Mouse (Mus musculus): Measurements from ENCODE around the gene Aqp8.

Gene Aqp8

GRCm38 (mm10) chr7:123462070-123462501, at the start of gene Aqp8:
Gene Aqp8 (plus strand): TSS chr7:123462291.
- DNase-seq (ENCODE audit: low spot score in 2 of 2): peak; percentile 55 to 79

- DNase-seq (ENCODE audit: low spot score in 2 of 2): no peak
These were observed 45.3 kb upstream of the Aqp8 start for GRCm38 (mm10) chr7:123416803-123417202.

DNA sequence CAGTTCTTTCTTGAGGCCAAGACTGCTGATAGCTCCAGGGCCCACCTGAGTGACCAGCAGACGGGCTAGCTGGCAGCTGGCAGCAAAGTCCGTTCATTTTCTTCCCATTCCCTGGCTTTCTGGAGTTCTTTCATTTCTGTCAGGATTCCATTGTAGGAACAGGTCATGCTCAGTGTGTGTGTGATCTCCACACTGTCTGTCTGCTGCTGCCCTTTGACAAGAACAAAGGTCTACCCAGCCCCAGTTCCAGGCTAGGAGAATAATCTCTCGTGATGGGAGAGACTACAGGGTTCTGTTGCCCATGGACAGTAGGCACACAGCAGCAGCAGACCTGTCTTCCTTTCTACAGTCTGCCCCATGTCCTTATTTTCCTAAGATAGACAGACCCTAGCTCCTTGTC, 44.4 kb upstream of the Aqp8 start:
- DNase-seq (ENCODE audit: low spot score in 2 of 2): no peak

GRCm38 (mm10) chr7:123419984-123420383, 42.1 kb upstream of the Aqp8 start:
- no peak for DNase-seq (ENCODE audit: low spot score in 2 of 2)

DNA sequence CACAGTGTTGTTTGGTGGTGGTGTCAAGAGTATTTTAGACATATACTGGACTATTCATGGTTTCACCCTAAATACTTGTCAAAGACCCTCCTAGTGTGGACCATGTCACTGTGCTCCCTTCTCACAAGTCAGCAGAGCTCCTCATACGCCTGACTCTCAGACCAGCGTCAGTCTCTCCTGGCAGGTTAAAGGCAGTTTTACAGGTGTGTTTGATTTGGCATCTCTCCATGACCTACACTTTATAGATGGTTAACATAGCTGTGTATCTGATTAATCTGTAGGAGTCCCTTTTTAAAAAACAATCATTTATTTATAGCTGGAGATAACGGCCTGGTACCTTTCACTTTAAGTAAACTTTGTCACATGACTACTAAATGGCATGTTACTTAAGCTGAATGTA, 40.1 kb upstream of the Aqp8 start:
- DNase-seq (ENCODE audit: low spot score in 2 of 2): no peak

GRCm38 (mm10) chr7:123424281-123424680, 37.8 kb upstream of the Aqp8 start:
- no peak for DNase-seq (ENCODE audit: low spot score in 2 of 2)

DNA sequence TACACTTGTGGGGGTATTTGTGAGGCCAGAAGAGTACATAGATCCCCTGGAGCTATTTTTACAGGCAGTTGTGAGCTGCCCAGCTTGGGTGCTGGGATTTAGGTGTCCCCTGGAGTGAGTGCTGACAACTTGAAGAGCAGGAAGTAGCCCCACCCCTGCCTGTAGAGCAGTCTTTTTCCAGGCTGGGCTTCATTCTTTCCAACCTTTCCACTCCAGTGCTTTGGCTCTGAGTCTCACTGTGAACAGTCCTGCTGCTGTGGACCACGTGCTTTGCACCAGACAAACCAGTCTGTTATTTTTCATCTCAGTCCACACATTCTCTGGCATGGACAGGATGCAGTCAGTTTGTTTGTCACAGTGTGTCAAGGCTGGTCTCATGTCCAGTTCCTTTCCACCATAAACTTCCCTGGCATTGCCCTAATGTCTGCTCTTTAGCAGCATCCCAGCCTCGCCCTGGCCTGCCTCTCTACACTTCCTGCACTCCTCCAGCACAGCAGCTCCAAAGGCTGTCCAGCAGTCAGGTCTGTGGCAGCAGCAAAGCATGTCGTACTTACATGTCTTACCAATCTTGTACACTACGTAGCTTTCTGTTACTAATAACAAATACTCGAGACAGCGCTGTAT, 36.8 kb upstream of the Aqp8 start:
- no peak for DNase-seq (ENCODE audit: low spot score in 2 of 2)

DNA sequence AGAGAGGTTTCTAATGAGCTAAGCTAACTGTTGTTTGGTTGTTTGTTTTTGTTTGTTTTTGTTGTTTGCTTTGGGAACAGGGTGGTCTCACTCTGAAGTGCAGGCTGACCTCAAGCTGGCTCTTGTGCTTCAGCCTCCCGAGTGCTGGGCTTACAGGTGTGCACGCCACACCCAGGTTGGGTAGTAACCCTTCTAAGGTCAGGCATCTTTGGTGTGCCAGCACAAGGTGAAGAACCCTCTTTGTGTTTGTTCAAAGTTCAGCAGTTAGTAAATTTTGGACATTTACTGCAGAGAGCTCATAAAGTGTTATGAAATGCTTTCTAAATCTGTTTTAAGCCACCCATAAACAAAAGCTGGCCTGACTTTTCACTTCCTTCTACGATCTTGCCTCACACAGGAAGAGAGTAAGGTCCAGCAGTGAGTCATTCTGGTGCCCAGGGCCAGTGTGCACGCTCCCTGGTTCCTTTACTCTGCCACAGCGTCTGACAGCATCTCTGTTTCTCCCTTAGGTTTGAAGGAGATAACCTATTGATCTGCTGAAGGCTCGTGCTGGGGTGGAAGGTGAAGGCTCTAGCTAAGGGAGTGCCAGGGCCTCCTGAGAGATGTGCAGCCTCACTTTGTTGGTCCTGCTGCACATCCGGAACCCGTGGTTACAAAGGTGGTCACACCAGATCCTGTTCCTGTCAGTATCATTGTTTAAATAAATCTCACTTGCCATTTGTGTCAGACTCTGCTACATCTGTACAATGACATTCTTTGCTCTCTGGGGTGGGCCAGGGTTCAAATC, 32.3 kb upstream of the Aqp8 start:
- DNase-seq (ENCODE audit: low spot score in 2 of 2): no peak

GRCm38 (mm10) chr7:123430411-123430705, 31.7 kb upstream of the Aqp8 start:
- DNase-seq (ENCODE audit: low spot score in 2 of 2): no peak

DNA sequence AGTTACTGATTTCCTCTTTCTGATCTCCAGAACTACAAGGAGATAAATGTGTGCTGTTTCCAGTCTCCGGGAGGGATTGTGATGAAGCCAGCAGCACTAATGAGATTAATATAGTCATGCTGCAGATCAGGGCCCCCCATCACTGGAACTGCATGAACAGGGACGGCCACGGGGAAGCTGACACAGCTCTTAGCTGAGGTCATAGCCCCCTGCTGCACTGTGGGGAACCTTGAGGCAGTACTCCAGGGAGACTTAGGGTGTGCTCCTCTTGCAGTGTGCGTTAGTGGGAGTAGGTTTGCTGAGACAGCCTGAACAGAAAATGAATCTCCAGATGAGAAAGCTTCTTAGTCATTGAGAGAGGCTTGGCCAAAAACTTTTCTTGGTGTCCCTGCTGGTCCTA, 30.9 kb upstream of the Aqp8 start:
- DNase-seq (ENCODE audit: low spot score in 2 of 2): no peak

- no peak for DNase-seq (ENCODE audit: low spot score in 2 of 2)
These were observed 20.0 kb upstream of the Aqp8 start for GRCm38 (mm10) chr7:123442079-123442478.

GRCm38 (mm10) chr7:123448794-123449193, 13.3 kb upstream of the Aqp8 start:
- no peak for DNase-seq (ENCODE audit: low spot score in 2 of 2)

DNA sequence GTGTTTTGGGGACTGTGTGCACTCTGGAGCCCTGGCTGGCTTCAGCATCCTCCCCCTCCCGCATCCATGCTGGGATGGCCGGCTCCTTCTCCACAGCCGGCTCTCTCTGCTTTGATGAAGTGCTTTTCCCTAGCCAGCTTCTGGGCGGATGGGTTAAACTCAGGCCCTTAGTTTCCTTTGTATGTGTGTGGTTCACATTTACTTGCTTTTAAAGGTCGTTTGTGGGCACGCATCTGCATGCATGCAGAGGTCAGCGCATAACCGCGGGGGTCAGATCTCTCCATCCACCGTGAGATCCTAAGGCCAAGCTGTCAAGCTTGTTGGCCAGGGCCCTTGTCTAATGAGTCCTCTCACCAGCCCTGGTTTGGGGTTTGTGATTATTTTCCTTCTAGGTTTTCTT, 12.4 kb upstream of the Aqp8 start:
- DNase-seq (ENCODE audit: low spot score in 2 of 2): no peak

DNA sequence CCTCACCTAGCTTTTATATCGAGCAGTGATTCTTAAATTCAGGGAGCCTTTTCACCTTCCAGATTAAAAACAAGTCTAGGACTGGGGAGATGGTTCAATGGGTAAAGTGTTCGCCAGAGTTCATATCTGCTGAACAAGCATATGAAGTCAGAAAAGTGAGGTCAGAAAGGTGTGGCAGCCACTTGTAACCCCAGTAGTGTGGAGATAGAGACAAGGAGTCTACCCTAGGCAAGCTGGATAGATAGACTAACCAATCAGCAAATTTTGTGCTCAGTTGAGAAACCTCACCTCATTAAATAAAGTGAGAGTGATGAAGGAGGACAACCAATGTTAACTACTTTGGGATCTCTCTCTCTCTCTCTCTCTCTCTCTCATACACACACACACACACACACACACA, 11.6 kb upstream of the Aqp8 start:
- no peak for DNase-seq (ENCODE audit: low spot score in 2 of 2)

DNA sequence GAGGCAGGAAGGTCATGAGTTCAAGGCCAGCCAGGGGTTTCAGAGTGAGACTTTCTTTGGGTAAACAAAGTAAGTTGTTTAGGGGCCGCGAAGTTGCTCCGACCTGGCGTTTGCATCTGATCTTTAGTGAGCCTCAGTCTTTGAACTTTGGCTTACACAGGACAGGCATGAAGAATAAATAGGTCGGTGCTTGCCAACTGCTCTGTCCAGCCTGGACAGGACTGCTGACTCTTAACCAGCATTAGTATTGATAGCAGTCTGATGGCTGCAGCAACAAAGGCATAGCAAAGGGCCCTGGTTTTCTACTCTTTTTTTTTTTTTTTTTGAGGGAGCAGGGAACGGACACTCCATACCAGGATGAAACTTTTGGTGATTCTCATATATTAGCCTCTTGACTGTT, 9.5 kb upstream of the Aqp8 start:
- DNase-seq (ENCODE audit: low spot score in 2 of 2): no peak

DNA sequence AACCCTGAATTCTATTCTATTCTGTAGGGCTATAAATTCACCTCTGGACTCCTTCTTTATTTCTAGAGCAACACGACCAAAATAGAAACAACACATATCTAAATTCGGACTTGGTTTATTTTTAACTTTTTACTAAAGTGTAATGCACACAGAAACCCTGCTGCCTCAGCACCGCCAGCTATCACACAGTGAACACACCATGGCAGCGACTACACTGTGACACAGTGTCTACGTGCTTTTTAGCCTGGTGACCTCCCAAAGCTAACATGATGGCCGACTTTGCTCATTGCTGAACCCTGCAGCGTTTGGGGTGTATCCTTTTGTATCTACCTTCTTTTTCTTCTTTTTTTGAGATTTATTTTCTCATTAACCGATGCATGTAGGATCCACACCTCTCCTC, 9.0 kb upstream of the Aqp8 start:
- DNase-seq (ENCODE audit: low spot score in 2 of 2): no peak

GRCm38 (mm10) chr7:123455088-123455487, 7.0 kb upstream of the Aqp8 start:
- no peak for DNase-seq (ENCODE audit: low spot score in 2 of 2)

- DNase-seq (ENCODE audit: low spot score in 2 of 2): no peak
These were observed 3.8 kb upstream of the Aqp8 start for GRCm38 (mm10) chr7:123458309-123458708.

DNA sequence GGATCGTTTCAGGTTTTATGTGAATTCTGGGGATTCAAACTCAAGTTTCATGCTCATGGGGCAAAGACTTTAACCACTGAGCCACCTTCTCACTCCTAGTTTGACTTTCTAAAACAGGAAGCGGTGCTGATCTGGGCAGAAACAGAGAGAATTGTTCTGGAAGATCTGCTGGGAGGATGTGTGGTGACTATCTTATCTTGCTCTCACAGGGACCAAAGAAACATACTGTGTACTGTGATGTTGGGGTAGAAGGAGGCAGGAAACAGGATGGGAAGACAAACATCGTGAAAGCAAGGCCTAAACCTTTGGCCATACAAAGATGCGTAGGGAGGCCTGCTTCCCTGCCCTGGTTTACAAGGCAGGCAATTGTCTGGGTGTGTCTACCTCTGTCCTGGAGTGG, 2.8 kb upstream of the Aqp8 start:
- DNase-seq (ENCODE audit: low spot score in 2 of 2): no peak

DNA sequence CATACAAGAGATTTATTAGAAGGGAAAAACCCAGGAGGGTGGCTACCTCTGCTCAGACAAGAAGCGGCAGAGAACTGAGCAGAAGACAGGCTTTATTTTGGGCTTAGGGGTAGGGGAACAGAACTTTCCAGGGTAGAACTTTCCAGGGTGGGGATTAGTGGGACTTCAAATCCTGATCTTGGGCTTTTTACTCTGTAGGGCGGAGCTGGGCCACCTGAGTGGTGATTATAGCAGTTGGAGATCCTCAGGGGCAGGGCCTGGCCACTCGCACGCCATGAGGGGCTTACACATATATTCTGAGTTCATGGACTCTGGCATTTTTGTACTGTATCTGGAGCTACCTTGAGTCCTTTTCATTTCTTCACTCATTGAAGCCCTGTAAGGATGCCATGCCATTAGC, 775 bp upstream of the Aqp8 start:
- no peak for DNase-seq (ENCODE audit: low spot score in 2 of 2)

DNA sequence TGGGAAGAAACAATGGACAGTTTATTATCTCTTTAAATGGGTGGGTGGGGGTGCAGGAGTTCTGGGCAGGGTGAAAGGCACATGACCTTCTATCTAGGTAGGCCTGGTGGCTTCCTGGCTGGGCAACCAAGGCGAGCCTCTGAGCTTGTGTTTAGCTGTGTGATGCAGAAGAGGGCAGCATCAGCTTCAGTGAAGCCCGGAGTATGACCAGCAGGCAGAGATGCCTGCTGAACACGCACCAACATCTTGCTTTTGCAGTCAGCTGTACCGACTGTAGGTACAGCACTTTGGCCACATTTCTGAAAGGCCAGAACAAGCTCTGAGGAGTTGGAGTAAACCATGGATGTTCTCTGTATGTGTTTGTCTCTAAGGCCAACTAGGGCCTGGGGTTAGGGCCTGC, 1.5 kb downstream of the Aqp8 start:
- no peak for DNase-seq (ENCODE audit: low spot score in 2 of 2)

- peak; percentile 40 to 70 for DNase-seq (ENCODE audit: low spot score in 2 of 2)
These were observed 3.7 kb downstream of the Aqp8 start for GRCm38 (mm10) chr7:123465692-123466387.

GRCm38 (mm10) chr7:123467961-123468360, 5.9 kb downstream of the Aqp8 start:
- DNase-seq (ENCODE audit: low spot score in 2 of 2): no peak
